Mouse (Mus musculus) cerebellum, adult 2 months (tissue): ENCODE results near the gene Teddm1a.

Experiments
- CTCF ChIP-seq: fragments of 200-500 bp; IDR thresholded peaks from 2 replicates; pipeline ENCODE4 v1.5.1; 2011; ENCODE audit warnings: low read depth, mild to moderate bottlenecking, control low read depth, low read length, moderate library complexity, borderline replicate concordance; ENCODE audit not compliant: insufficient read depth
- POLR2A ChIP-seq: fragments of 200-500 bp; IDR thresholded peaks from 2 replicates; pipeline ENCODE4 v1.6.1; 2011; ENCODE audit warnings: low read length, control low read depth, borderline replicate concordance; ENCODE audit not compliant: insufficient read depth

DNA sequence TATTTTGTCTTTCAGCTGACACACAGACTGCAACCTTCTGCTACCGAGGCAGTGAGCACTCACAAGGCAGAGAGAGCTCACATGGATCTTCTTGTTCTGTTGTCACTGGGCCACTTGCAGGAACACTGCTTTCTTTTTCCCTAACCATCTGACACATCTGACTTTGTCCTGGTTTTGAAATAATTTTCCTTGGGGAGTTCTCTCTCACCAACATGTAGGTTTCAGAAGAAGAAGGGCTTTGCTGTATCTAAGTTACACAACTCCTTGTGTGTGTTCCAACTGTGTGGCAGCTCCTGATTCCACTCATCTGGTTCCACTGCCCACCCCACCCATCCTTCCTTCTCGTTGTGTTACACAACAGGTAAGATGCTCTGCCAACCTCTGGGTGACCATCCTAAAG is 2.2 kb downstream of the Teddm1a start:
- no peak for TF ChIP-seq POLR2A
- no peak for TF ChIP-seq CTCF
